Mouse (Mus musculus) adrenal gland, postnatal 25 days (tissue): Measurements from ENCODE around the gene Etnk1. TPM values are rescaled to one million over a fixed set of nuclear protein-coding genes. Genes with fewer than 3 reads are reported as not detected.
"Not testable (repeated sequence)": the region's sequence is repeated elsewhere in the genome, so short reads cannot be mapped to it uniquely, and the experiment has no call there.

Experiments
- DNase-seq: peaks from one replicate; pipeline ENCODE4 v3.0.0; 2021; ENCODE audit warnings: mixed read lengths
- long read RNA-seq: library from polyadenylated mRNA; stranded (forward); transcript quantifications from one replicate; pipeline ENCODE4 v2.0.0, GENCODE M21; 2021
- total RNA-seq: library from RNA; stranded (reverse); gene quantifications from 2 replicates; pipeline ENCODE4 v1.2.3, GENCODE M21; 2021

Etnk1 gene
- 114 and 119 TPM in 2 replicates for total RNA-seq
- long read RNA-seq, full-length matches to known transcripts: 24 of 38 reads
- long read RNA-seq, partial matches to known transcripts: 0 of 38 reads
- long read RNA-seq, other reads (novel, unspliced or antisense): 14 of 38 reads

DNA sequence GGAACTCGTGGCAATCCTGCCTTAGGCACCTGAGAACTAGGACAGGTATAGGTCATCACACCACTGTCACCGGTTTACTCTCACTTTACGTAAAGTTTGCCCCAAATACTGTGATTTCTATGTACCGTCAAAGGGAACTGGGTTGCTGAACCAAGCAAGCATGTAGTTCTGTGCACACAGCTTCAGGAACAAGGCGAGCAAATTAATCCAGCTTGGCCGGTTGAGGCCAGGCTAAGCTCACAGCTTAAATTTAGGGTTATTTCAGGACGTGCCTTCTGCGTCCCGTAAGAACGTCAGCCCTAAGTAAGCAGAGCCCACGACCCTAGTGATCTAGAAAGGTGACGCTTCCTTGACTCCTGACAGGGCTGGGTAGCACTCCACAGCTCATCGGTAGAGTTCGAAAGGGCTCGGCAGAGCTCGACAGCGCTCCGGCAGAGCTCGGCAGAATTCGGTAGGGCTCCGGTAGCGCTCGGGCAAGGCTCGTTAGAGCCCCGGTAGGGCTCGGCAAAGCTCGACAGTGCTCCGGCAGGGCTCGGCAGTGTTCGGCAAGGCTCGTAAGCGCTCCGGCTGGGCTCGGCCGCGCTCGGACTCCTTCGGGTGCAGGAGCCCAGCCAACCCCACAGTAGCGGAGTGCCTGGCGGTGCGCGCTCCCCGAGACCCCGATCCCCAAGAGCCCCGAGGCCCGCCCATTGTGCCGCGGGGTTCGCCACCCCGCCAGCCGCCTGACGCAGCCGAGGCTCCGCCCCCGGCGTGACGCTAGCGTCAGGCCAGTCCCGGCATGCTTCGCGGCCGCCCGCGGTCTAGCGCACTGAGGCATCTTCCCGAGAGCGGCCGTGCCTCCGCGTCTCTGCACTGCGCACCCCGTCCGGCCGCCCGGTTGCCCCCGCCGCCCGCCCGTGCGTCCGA is at the start of gene Etnk1:
Etnk1 (plus strand) TSS at position 770 of the 906 bp plus-strand sequence.
- DNase-seq: peak; percentile 95

DNA sequence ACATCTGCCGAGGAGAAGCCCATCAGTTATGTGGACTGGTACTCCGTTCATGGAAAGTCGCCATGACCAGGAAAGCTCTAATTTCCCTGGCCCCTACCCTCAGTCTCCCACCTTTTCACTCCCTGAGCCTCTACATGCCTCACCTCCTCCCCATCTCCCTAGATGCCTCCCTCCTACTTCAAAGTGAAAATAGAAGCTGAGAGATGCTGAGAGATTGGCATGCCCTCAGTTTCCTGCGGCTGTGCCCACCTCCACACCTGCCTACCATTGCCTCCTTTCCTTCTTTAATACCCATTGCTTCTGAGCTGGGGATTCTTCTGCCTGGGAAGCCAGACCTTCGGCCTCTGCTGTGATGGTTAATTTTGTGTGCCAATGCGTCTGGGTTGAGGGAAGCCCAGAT is 47.7 kb upstream of the Etnk1 start:
- DNase-seq: no peak

DNA sequence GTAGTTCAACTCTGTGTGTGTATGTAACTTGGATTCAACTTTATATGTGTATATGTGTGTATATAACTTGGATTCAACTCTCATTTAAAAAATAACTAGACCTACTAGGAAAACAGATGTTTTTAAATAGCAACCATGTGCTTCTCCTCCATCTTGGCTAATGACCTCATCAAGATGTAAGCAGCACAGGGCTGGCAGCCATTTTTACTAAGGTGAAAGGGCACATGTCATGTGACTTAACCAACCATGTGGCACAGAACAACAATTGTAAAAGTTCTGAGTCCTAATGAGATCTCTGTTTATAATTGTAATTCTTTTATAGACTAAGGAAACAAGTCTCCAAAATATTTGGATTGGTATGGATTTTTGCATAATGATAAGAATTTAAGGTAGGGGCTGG is 41.3 kb upstream of the Etnk1 start:
- DNase-seq: no peak

DNA sequence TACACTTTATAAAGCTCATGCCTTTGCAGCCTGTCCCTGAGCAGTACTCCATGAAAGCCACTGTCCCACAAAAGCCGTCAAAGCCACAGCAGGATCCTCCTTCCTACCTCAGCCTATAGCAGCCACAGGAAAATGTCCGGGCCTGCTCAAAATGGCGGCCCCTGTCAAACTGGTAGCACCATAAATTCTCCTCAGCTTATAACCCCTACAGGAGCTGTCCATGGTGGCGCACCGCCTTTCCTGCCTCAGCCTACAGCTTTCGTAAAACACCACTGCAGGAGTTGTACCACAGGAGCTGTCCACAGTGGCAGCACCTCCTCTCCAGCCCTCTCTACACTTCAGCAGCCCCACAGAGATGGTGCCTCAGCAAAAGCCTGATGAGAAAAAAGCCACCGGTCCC is 37.6 kb upstream of the Etnk1 start:
- DNase-seq: no peak

DNA sequence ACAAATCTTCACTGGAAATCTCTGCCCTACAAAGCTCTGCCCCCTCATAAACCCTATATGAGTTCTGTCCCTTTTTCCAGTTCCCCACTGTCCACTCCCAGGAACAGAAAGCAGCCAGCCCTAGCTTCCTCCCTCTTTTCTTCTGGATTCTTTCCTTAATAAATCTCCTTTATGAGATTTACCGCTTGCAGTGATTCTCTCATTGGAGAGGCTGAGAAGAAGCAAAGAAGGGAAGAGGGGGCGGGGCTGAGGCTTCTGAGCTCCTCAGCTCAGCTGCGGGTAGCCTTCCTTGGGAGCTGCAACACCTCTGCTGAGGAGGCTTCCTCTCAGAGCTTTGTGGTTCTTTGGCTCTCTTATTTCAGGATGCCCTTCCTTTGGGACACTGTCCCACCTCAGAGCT is 37.1 kb upstream of the Etnk1 start:
- DNase-seq: no peak

DNA sequence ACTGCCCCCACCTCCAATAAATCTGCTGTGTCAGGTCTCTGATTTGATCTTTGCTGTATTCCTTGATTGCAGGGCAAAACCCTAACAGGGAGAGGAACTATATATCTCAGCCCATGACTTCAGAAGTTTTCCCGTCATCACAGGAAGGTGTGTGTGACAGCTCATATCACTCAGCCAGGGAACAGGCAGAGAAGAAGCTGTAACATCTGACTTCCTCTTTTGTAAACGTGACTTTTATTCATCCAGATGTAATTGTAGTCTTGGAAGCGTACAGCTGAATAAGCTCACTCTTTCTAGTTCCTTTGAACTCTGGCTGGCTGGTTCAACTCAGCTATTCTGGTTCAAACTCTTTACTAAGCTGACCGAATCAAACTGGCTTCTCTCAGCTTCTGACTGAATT is 36.6 kb upstream of the Etnk1 start:
- DNase-seq: no peak

DNA sequence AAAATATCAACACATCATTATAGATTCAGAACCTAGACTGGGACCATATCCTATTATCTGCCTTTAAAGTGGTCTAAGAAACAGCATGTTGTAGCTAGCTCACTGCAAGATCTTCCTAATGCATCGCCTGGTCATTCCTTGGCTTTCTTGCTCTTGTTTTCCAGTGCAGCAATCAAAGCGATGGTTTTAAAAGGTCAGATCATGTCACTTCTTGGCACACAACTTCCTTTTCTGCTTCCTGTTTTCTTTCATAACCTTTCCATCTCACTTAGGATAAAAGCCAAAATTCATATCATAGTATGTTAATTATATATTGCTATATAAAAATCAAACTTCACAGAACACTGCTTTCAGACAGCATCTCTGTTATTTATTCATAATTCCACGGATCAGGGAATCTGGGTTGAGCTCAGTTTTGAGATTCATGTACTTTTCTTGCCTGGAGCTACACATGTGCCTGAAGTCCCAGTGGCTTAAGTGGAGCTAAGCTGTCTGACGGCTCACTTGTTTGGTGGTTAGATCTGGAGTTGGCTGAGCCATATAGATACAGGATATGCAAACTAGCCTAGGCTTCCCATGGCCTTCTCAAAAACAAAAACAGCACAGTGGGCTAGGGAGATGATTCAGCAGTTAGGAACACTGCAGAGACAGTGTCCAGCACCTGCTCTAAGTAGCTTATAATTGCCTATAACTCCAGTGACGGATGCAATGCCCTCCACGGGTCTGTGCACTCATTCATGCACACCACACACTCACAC is 34.9 kb upstream of the Etnk1 start:
- no peak for DNase-seq

DNA sequence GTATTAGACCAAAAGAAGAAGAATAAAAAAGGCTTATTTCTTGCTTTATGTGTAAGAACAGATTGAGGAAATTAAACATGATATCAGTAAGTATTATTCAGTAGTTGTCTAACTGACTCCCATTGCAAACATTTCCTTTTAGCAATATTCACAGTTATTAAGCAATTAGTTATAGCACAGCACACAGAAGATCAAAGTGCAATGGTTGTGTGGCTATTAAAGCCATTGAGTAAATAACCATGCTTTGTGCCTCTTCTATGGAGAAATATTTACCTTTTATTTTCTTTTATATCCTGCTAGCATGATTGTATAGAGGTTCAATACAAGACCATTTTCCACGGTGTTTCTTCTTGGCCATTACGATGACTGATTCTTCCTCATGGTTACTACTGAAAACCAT is 33.9 kb upstream of the Etnk1 start:
- DNase-seq: no peak

DNA sequence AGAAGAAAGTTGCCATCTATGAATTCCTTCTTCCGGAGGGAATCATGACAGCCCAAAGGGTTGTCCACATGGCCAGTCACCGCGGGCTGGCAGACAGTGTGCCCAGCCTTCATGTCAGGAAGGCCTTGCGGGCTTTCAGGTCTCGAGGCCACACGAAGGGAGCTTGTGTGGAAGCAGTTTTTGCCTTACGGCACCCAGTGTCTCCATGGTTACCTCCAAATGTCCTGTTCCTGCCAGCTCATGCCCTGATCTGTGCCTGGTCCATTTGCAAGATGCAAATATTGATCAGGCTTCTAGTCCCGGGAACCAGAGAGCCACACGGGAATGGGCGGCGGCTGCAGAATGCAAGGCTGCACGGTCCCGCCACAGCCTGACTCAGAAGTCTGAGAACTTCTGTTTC is 31.9 kb upstream of the Etnk1 start:
- no peak for DNase-seq

DNA sequence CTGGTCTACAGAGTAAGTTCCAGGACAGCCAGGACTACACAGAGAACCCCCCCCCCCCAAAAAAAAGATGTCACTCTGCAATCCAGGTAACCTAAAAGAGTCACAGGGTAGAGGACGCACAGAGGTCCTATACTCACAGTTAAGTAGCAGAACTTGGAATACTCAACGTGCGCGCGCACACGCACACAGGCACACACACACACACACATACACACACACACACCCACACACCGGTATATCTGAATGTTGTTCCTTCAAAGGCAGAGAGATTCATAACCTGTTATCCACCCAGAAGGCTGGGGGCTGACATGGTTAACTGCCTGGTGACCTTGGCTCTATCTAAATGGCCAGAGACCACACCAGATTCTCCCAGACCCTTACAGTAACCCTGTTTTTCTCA is 30.3 kb upstream of the Etnk1 start:
- no peak for DNase-seq

DNA sequence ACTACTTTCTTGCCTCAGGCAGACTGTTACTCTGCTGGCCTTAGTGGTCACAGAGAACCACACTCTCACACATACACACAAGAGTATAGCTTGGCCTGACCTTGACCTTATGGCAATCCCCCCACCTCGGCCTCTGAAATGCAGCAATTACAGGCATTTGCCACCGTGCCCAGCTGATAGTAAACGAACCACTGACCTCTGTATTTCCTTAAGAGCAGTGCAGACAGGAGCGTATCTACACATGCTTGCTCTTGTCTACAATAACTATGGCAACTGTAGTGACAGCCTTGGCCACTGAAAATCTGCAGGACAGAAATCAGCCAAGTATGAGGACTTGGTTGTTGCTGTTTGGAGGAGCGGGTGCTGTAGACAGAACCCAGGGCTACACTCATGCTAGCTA is 29.7 kb upstream of the Etnk1 start:
- DNase-seq: no peak

DNA sequence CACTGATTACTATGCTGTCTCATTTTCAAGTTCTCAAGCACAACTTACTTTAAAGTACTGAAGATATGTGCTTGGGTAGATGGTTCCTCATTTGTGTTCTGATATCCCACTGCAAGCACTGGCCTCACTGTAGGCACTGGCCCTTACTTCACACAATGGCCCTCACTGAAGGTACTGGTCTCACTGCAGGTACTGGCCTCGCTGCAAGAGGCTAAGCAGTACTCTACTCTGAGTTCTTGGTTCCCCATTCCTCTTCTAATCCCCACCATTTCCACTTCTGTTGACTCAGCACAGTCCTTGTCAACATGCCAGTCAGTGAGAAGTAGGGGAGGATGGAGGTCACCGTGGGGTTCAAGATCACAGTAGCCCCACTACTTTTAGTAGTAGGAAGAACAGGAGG is 27.6 kb upstream of the Etnk1 start:
- no peak for DNase-seq

DNA sequence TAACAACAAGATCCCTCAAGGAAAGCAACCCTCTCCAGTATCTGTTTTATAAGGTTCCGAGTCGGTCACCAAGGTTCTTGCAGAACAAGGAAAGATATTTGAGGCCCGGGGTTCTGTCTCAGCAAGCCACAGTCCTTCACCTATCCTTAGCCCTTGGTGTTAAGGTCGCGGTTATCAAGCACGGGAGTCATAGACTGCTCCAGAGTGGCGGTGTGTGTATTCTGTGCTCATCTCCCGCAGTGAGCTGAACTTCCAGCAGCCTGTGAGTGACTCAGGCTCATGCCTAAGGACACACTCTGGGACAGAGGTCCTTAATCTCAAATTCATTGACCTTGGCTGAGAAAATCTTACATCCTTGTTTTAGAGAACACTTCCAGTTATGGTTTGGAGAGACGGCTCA is 26.1 kb upstream of the Etnk1 start:
- peak; percentile 18 for DNase-seq

DNA sequence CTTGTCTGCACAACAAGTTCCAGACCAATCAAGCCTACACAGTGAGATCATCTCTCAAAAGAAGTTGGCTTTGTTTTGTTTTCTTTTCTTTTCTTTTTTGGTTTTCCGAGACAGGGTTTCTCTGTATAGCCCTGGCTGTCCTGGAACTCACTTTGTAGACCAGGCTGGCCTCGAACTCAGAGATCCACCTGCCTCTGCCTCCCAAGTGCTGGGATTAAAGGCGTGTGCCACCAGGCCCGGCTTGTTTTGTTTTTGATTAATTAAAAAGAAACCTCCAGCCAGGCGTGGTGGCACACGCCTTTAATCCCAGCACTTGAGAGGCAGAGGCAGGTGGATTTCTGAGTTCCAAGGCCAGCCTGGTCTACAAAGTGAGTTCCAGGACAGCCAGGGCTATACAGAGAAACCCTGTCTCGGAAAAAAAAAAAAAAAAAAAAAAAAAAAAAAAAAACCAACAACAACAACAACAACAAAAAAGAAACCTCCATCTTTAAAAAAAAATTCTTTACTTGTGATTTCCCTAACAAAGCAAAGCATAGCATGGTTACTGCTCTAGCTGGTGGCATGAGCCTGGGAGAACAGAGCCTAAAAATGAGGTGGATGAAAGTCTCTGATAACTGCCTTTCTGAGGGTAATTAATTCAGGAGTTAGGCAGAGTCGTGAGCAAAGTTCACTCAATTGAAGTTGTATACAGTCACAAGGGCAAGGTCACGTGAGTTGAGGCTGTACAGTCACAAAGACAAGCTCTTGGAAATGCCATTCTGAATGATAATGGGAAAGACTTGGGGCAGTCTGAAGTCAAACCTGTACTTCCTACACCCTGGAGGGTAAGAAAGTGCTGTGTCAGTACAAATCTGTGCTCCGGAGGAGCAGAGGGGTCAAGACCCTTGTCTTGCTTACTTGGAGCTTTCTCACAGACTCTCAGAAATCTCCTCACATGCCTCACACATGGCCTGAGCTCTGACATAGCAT is 25.1 kb upstream of the Etnk1 start:
- not testable (repeated sequence) for DNase-seq

DNA sequence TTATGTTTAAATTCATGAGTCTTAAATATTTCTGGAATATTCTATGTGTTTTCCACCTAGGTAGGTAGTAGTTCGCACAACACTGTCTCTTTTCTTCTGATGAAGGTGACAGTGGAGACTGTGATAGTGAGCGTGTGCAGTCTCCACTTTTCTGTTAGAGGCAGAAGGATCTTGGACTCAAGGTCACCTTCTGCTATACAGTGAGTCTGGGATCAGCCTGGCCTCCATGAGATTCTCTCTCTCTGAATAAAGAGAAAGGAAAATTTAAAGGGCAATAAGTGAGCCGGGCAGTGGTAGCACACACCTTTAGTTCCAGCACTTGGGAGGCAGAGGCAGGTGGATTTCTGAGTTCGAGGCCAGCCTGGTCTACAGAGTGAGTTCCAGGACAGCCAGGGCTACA is 24.2 kb upstream of the Etnk1 start:
- no peak for DNase-seq

DNA sequence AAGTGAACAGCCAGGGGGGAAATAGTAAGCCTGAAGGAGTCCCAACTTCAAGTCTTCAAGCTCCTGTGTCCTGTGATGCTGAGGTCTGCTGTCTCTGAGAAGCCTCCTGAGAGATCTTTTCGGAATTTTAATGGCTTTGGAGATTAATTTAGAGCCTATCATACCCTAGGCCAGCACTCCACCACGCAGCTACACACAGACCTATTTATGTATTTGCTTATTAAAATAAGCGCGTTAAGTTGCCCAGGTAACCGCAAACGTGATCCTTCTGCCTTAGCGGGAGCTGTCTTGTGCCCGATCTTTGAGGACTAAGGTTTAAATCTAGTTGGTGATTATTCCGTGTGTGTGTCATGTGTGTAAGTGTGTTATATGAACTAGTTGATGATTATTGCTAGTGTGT is 23.7 kb upstream of the Etnk1 start:
- no peak for DNase-seq

DNA sequence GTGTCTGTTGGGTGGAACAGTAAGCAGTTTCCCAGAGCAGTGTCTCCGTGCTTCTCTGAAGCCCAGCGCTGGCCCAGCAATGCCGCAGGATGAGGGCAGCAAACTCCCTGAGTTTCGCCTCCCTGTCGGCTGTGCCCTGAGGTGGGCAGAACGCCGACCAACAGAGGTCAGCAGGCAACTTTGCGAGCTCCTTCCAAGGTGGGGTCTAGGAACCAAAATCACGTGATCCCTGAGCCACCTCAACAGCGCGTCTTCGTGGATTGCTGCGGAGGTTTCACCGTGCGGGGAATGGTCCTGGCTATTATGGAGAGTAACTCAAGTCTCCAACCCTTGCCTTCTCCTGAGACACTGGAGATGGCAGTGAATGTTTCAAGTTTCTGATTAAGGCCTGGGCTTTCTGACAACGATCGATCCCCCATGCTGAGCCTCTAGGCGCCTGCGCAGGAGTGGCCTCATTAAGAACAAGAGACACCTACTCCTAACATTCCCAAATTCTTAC is 23.2 kb upstream of the Etnk1 start:
- DNase-seq: no peak

DNA sequence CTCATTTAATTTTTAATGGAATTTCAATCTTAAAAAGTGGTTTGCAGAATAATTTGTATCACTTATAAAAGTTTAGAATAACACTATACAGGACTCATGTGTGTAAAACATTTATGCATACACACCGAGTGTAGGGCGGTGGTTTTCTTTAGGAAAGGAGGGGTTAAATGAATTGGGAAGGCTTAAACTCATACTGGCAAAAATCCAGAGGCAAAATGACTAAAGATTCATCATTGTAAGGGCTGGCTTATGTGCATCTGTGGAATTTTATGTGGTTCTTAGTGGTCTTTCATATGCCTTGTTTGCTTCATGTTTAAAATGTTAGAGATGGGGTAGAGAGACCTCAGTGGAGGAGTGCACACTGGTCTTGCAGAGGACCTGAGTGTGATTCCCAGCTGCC is 22.5 kb upstream of the Etnk1 start:
- DNase-seq: no peak

DNA sequence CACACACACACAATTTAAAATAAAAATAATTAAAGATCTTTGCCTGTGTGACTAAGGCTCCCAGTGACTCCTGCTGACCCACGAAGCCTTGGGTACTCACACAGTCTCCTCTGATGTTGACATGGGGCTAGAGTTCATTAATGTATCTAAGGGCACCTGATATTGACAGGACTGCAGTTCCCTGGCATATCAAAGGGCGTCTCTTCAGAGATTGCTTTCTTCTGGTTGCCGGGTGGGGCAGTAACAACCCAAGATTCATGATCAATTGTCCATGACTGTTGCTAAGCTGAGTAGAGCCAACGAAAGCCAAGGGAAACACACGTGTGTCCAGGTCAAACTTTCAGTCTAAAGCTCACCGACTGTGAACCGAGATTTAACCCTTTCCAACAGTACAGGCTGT is 22.0 kb upstream of the Etnk1 start:
- no peak for DNase-seq

DNA sequence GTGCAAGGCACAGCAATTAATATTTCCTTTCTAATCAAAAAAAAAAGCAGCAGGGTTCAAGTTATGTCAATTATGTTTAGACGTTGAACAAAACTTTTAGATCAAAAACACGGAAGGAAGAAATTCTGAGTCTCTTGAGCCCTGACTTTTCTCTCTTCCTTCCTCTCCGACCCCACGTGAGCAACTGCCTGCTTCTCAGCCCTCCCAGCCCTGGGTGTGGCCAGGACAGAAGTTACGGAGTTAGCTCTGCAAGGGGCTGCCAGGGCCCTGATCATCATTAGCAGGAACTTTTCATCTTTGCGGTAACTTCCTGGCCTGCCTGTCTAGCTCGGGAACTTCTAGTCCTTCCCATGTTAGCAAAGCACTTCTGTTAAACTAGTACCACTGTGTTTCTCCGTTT is 20.3 kb upstream of the Etnk1 start:
- no peak for DNase-seq

DNA sequence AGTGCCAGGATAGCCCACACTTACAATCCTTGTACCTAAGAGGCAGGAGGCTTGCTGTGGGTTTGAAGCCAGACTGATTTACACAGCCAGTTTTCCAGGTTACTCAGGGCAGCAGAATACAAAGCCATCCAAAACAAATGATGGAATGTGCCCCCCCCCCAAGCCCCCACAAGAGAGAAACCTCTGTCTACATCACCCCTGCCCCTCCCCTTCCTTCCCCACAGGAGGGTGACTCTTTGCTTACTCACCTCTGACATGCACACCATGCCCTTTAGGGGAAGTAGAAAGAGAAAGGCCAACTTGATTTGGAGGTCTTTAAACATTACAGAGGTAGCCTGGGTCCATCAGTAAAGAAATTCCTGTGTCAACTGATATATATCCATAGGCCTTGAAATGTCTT is 18.2 kb upstream of the Etnk1 start:
- DNase-seq: peak; percentile 24

DNA sequence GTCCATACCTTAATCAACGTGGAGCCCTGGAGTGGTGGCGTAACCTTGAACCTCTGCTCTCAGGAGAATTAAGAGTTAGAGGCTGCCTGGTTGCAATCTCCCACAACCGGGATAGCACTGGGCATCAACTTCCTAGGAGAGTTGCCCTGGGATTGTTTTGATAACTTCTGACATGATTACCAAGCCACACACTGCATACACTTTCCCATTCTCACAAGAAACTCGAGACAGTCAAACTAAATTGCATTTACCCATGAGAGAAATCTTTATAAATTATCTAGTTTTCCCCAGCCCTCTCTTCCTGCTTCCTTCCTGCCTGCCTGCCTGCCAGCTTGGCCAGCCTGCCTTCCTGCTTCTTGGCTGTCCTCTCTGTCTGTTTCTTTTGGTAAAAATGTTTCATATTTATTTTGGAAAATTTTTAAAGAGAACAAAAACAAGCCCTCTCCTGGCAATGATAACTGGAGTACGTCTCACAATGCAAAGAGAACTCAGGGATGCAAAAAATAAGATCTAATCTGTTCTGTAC is 17.2 kb upstream of the Etnk1 start:
- DNase-seq: no peak
